12 mouse cellular contexts compared by ENCODE assay signal in genomic region chr16:48973548-48973947, GRCm38 (mm10). TPM values are rescaled to one million over a fixed set of nuclear protein-coding genes. Genes with fewer than 3 reads are reported as not detected.
DNase-seq lines count a peak whose midpoint lies in the region; ATAC-seq and TF ChIP-seq lines count a peak whose summit lies in the region.
"Had no signal": no experiment of that assay in that cellular context is flagged by ENCODE, and none has a peak within 500 bp of the region (broad histone marks: within the 10 kb centered on the region; RNA-seq: fewer than 3 reads in every experiment).

No protein-coding gene starts in this region.

- H3K27ac ChIP-seq in left cerebral cortex, adult 2 months: no peak overlapping the region
- H3K27ac ChIP-seq: heart, embryonic 15.5 days; limb, embryonic 13.5 days had no signal

- TF ChIP-seq CTCF in left cerebral cortex, adult 2 months (IDR thresholded peaks at IDR 0.05): peak; percentile 44

- intact Hi-C loops in left cerebral cortex, adult 2 months (cut with DNase I): no loop called here

- peak; percentile 67 for ATAC-seq in granulocyte monocyte progenitor cell, adult 5-6 weeks (replicated peaks; ENCODE audit: poor library complexity, severe bottlenecking)
- ATAC-seq: midbrain, embryonic 16.5 days had no signal

- H3K4me3 ChIP-seq in left cerebral cortex, adult 2 months: no peak overlapping the region
- H3K4me3 ChIP-seq: heart, embryonic 15.5 days; limb, embryonic 13.5 days had no signal

- no peak for DNase-seq in left cerebral cortex, adult 2 months (ENCODE audit: extremely low spot score in 1 of 2, low spot score in 2 of 2)
- no peak for DNase-seq in left cerebral cortex, adult 9 months (ENCODE audit: low spot score in 2 of 2)
- peak; percentile 27 for DNase-seq in CD4-positive helper T cell, adult 2 months (ENCODE audit: low read depth, low spot score)
- DNase-seq in ES-CJ7 (ENCODE audit: low read depth, low spot score): peak; percentile 44
- no peak for DNase-seq in T-cell, adult 2 months (ENCODE audit: low spot score)
- DNase-seq in kidney, postnatal 10 days: no peak
- no peak for DNase-seq in urinary bladder, postnatal 36 days (ENCODE audit: low spot score in 2 of 2)
- DNase-seq: adrenal gland, postnatal 14 days had no signal

RNA-seq across cellular contexts. Expression of gene Dzip3, which starts 20.4 kb away (rescaled TPM):
- total RNA-seq in left cerebral cortex, adult 2 months (2021): 10 to 100 TPM; 75.5 to 82.6 TPM
- total RNA-seq in granulocyte monocyte progenitor cell, adult 5-6 weeks (2014; fragmentation: Nextera tagmentation): 28.6 and 31.5 TPM in 2 replicates
- 21.8 and 40.1 TPM in 2 replicates for total RNA-seq in granulocyte monocyte progenitor cell, adult 5-6 weeks (2017)

RNA-seq across cellular contexts. Expression of gene Cip2a, which starts 20.4 kb away (rescaled TPM):
- 1 to 10 TPM; 2.6 to 2.9 TPM for total RNA-seq in left cerebral cortex, adult 2 months (2021)
- 37.0 and 52.9 TPM in 2 replicates for total RNA-seq in granulocyte monocyte progenitor cell, adult 5-6 weeks (2014; fragmentation: Nextera tagmentation)
- total RNA-seq in granulocyte monocyte progenitor cell, adult 5-6 weeks (2017): 82.4 and 109 TPM in 2 replicates

Comparison
In these comparisons a context has a peak if more than half of its experiments do, and no peak if none do; other contexts are left out.
1. DNase-seq: peak in CD4-positive helper T cell, adult 2 months (single experiment) and ES-CJ7 (single experiment); none in left cerebral cortex, adult 2 months (0 of 2), left cerebral cortex, adult 9 months (0 of 2), T-cell, adult 2 months (single experiment), kidney, postnatal 10 days (single experiment) and urinary bladder, postnatal 36 days (0 of 2).
2. RNA of gene Cip2a, which starts 20.4 kb away (total RNA-seq): 37.0 to 109 TPM in granulocyte monocyte progenitor cell, adult 5-6 weeks; 2.6 to 2.9 TPM in left cerebral cortex, adult 2 months; every median in the first group is over 4 times any median in the second.